Mouse (Mus musculus): ENCODE measurements around the gene Tent4b.

Gene Tent4b

DNA sequence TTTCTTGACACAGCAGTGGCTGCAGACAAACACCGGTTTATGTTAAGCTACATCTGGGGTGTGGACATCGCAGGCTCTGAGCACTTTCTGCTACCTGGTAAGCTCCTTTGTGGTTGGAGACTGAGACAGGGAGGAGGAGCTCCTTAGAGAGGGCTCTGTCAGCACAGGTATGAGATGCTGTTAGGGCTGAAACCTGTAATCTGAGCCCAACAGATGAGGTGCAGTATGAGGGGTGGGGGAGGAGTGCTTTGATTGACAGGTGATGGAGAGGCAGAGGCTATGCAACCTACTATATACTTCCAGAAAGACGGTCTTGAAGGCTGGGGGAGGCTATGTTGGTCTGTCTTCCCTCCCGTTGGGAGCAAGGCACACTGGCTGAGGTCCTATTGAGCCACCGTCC, 80.2 kb downstream of the Tent4b start:
- DNase-seq (ENCODE audit: low spot score), result no peak

GRCm38 (mm10) chr8:88279670-88280069, 80.7 kb downstream of the Tent4b start:
- DNase-seq (ENCODE audit: low spot score), result no peak

DNA sequence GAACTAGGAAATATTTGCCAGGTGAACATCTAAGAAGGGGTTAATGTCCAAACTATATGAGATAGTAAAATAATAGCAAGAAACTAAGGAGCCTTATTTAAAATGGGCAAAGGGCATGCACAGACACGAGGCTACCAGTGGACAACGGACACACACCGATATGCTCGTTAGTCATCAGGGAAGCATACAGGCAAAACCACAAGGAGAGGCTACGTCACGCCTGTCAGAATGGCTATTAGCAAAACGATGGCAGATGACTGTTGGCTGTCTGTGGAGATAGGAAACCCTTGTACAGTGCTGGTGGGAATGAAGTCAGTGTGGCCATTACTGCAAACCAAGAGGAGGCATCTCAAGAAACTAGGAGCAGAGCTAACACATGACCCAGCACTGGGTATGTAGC, 81.9 kb downstream of the Tent4b start:
- DNase-seq (ENCODE audit: low spot score), result peak; percentile 70

DNA sequence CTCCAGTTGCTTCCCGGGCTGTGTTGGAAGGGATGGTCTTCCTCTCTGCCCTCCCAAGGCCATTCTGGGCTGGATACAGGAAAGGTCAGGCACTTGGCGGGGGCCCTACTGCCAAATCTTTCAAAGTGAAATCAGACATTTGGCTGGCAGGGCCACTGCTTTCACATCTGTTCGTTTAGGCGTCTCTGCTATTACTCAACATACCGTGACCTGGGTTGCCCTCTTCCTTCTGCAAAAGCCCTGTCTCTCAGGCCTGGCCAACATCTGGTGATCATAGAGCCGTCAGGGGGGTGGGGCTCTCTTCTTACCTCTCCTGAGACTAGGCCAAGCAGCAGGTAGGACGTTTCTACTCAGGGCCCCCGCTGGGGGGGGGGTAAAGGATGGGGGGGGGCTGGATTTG, 83.7 kb downstream of the Tent4b start:
- peak; percentile 82 for DNase-seq (ENCODE audit: low spot score)

GRCm38 (mm10) chr8:88283243-88284115, 84.5 kb downstream of the Tent4b start:
- no peak for DNase-seq (ENCODE audit: low spot score)

DNA sequence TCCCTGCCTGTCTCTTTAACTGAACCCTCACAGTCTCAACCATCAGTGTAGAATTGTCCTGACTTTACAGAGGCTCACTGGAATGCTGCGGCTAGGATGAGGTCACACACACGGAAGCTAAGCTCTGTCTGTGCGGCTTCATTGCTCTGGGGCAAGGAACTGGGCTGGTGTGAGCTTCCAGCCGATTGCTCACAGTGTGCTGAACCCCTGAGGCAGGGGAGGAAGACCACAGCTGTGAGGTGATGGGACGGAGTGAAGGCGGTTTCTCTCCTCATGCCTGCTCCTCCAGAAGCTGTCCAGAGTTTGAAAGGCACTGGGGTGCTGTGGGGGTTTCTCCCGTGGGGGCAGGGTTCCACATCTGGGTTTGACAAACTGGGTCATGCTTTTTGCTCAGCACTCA, 85.7 kb downstream of the Tent4b start:
- DNase-seq (ENCODE audit: low spot score), result no peak

DNA sequence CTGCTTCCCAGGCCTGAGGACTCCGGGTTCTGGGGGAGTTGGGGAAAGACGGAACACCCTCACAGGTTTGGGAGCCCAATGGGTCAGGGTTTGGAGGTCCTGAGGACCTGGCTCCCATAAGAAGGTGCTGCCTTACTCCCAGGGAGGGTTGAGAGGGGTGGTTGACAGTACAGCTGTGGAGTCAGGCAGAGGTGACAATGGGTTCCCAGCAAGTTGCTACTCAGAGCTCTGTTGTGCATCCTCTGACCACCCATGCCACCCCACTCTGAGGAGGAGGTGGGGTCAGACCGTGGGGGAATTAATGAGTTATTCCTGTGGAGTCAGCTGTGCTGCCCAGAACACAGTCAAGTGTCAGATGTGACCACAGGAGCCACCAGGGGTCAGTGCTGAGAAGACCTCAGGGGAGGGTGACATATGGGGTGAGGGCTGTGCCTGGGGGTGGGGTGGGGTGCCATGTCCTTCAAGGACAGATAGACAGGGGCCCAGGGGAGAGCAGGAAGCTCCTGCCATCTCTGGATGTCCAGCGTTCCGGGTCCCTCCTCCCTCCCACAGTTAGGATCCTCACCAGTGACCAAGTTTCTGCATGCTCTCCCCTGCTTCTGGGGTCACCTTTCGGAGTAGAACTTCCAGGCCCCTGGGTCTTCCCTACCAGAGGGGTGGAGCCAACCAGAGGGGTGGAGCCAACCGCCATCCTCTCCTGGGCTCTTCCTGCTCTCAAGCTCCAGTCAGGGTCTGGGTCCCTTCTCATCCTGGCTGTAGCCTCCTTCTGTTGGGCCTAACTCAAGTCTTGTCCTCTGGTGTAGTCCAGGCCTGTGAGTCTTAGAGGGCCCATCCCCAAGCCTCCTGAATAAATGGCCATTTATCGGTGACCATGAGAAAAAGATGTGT, 86.7 kb downstream of the Tent4b start:
- no peak for DNase-seq (ENCODE audit: low spot score)

DNA sequence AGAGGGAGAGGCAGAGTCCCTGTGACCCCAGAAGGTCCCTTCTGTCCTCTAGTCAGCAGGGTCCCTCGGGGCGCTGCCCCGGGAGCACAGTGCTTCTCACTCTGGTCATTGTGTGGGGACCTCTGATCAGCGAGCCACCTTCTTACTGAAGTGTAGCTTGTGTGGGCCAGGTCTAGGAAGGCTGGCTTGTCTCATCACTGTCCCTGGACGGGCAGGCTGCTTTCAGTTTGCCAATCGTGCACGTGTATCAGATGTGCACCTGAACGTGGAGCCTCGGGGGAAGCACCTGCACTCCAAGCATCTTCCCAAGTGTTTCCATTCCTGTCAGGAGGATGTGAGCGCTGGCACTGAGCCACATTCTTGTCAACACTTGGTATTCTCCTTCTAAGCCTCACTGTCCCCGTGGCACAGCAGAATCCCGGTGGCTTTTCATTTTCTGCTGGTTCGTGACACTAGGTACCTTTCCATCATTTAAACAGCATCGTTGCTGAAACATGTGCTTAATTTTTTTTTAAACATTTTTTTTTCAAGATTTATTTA, 87.5 kb downstream of the Tent4b start:
- DNase-seq (ENCODE audit: low spot score), result no peak

DNA sequence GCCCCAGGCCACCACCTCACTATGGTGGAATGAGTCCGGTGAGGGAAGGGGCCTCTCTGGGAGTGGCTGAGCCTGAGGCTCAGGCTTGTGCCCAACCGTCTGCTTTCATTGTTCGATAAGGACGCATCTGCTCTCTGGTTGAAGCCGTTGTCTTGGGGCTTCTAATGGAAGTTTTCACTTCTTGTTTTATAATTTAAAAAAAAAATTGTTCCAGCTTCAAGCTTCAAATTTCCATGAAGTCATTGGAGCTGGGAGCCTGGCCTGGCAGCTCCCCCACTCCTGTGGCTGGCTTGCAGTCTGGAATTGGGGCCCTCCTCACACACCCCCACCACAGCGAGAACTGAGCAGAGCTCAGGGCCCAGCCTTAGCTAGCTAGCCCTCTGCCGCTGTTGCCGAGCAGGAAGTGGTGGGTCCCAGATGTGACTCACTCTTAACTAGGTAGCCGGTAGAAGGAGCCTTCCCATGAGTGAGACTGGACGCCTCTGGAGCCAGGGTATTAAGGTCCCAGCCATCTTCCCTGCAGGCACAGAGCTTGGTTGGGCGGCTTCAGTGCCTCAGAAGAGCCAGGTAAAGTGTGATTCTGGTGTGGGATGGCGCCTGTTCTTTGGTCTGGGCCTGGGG, 89.7 kb downstream of the Tent4b start:
- no peak for DNase-seq (ENCODE audit: low spot score)

- DNase-seq (ENCODE audit: low spot score), result no peak
Observed at GRCm38 (mm10) chr8:88289901-88290300, 90.9 kb downstream of the Tent4b start.

DNA sequence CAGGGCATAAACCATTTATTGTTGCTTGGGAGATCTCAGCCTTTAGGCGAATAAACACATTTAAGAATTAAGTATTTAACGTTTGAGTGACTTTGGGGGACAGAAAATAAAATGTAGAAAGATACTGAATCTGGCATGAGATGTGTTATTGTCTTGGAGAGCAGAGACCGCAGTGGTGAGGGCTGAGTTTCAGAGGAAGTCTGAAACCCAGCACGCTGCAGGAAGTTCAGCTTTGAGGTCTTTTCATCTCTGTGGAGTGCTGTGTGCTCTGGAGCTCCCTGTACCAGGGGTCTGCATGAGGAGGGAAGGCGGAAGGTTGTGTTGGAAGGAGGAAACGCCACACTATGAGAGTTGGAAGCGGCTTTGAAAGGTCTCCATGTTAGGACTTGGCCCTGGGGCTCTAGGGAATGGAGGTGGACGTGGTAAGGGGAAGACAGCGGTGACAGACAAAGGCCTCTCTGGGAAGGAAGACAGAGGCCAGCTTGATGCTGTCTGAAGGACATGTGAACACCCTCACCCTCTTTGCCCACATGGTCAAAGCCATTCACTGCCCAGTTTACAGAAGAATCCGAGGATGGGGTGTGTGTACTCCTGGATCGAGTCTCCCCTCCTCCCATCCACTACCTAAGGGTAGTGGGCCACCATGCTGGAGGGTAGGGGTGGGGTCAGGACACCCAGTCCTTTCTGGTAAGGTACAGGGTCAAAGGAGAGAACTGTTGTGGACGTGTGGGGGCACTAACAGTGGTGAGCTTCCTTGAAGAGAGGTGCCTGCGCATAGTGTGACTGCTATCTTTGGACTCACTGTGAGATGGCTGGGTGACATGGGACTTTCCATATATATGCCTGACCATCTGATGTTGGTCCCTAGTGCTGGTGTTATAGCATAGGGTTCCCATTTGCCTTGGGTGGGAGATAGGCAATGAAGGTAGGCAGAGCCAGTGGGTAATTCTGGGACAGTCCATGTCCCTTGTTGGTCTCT, 91.6 kb downstream of the Tent4b start:
- no peak for DNase-seq (ENCODE audit: low spot score)

GRCm38 (mm10) chr8:88291305-88291690, 92.3 kb downstream of the Tent4b start:
- no peak for DNase-seq (ENCODE audit: low spot score)

GRCm38 (mm10) chr8:88292926-88293325, 93.9 kb downstream of the Tent4b start:
- DNase-seq (ENCODE audit: low spot score), result no peak

DNA sequence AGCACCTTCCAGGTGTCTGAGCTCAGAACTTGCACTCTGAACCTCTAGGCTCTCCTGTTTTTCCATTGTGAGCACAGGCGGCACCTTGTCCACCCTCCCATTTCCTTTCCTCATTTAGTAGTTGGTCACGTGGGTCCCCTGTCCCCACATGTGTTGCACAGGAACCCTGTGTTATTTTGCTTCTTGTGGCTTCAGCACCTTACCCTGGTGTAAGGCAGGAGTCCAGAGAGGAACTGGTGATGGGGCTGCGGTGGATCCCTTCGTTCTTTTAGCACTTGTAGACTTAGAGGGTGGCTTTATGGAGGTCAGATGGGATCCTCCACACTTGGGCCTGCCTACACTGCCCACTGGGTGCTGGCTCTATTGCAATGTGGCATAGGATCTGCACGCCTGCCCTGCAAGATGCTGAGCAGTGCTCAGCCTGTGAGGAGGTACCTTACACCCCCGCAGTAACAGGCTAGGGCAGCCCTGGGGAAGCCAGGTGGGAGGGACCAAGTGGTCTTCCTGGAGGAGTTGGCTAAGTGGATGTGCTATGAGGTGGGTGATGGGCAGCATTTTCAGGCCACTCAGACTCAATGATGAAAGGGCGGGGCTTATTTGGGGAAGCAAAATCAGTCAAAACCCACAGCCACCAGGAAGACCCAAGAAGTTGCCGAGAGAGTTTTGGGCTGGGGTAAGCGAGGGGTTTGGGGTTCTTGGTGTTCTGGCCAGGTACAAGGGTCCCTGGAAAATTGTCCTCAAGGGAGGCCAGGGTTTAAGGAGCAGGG, 94.8 kb downstream of the Tent4b start:
- no peak for DNase-seq (ENCODE audit: low spot score)

GRCm38 (mm10) chr8:88294977-88295376, 96.0 kb downstream of the Tent4b start:
- DNase-seq (ENCODE audit: low spot score), result no peak

- DNase-seq (ENCODE audit: low spot score), result peak; percentile 56
Observed at GRCm38 (mm10) chr8:88297976-88298732, 99.1 kb downstream of the Tent4b start.

DNA sequence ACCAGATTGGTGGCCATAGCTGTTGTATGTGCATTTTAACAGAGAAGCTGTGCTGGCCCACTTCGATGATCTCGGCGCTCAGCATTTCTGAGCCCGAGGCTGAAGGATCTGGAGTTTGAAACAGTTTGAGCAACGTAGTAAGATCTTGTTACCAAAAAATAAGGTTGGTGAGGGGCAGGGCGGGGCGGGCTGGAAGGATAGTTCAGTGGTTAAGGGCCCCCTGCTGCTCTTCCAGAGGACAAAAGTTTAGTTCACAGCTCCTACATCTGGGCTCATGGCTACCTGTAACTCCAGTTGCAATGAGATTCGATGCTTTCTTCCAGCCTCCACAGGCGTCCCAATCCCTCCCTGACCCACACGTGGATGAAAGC, 99.7 kb downstream of the Tent4b start:
- DNase-seq (ENCODE audit: low spot score), result no peak

GRCm38 (mm10) chr8:88299907-88300603, 101.0 kb downstream of the Tent4b start:
- no peak for DNase-seq (ENCODE audit: low spot score)

All from MN1 (cell line).